9 mouse cellular contexts compared by ENCODE assay signal in the genomic region with DNA sequence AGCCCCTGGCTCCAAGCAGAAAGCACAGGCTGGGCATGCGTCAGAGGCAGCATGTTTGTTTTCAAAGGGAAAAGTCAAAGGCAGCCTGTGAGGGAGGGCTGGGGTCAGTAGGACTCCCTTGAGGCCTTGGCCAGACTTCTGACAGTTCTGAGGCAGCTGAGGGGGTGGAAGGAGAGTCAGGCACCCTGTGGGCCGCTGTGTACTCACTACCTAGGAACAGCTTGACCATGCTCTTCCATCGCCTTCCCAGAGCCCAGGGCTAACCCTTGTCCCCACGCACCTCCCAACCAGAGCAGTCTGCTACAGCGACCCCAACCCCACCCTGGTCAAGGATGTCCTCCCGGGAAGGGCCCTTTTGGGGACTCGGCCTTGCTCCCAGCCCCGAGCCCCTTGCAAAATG. TPM values are rescaled to one million over a fixed set of nuclear protein-coding genes. Genes with fewer than 3 reads are reported as not detected.
DNase-seq lines count a peak whose midpoint lies in the region; ATAC-seq and TF ChIP-seq lines count a peak whose summit lies in the region.
"Had no signal": no experiment of that assay in that cellular context is flagged by ENCODE, and none has a peak within 500 bp of the region (broad histone marks: within the 10 kb centered on the region; RNA-seq: fewer than 3 reads in every experiment).

No protein-coding gene starts in this region.

- 0 out of 2 replicates have a peak overlapping the region, but pooled peaks have one; percentile 73 for H3K9ac ChIP-seq in kidney, embryonic 14.5 days (ENCODE audit: low read depth, low read length)
- no peak overlapping the region for H3K9ac ChIP-seq in forebrain, embryonic 15.5 days (replicated peaks)
- H3K9ac ChIP-seq in limb, embryonic 12.5 days (replicated peaks) = peak overlapping the region; percentile 59

- peaks cover 50% of the 10 kb centered on the region for H3K36me3 ChIP-seq in kidney, embryonic 14.5 days (ENCODE audit: control insufficient read depth, insufficient read depth, low read length)
- peaks cover 23% of the 10 kb centered on the region; the same call in 1 of the 2 replicates for H3K36me3 ChIP-seq in forebrain, embryonic 15.5 days
- H3K36me3 ChIP-seq in limb, embryonic 12.5 days = peaks cover 56% of the 10 kb centered on the region
- peaks cover 3% of the 10 kb centered on the region for H3K36me3 ChIP-seq in myocyte (ENCODE audit: control insufficient read depth, insufficient read depth)

- no peak for ATAC-seq in kidney, embryonic 14.5 days (ENCODE audit: low FRiP score, low TSS enrichment)
- ATAC-seq in forebrain, embryonic 15.5 days (replicated peaks) = no peak
- no peak for ATAC-seq in limb, embryonic 12.5 days (ENCODE audit: insufficient number of reproducible peaks, insufficient read depth, low FRiP score, low TSS enrichment, low read depth)

- no peaks in the 10 kb centered on the region for H3K79me2 ChIP-seq in myocyte (ENCODE audit: control insufficient read depth, insufficient read depth)

- H3K4me3 ChIP-seq in kidney, embryonic 14.5 days (ENCODE audit: low read length) = peak overlapping the region; percentile 61; the same call in 1 of the 2 replicates
- no peak overlapping the region for H3K4me3 ChIP-seq in forebrain, embryonic 15.5 days
- peak overlapping the region; percentile 68 for H3K4me3 ChIP-seq in limb, embryonic 12.5 days (replicated peaks)
- H3K4me3 ChIP-seq in myocyte = peak overlapping the region; percentile 17

- no peaks in the 10 kb centered on the region for H3K27me3 ChIP-seq in kidney, embryonic 14.5 days (ENCODE audit: control insufficient read depth, insufficient read depth, low read length)
- no peaks in the 10 kb centered on the region for H3K27me3 ChIP-seq in forebrain, embryonic 15.5 days
- H3K27me3 ChIP-seq in limb, embryonic 12.5 days = no peaks in the 10 kb centered on the region; the same call in 1 of the 2 replicates
- H3K27me3 ChIP-seq in myocyte (ENCODE audit: control insufficient read depth, insufficient read depth, insufficient read length) = no peaks in the 10 kb centered on the region

- H3ac ChIP-seq in myocyte (ENCODE audit: control insufficient read depth, insufficient read length) = no peak overlapping the region

- no peak for DNase-seq in kidney, adult 9 months
- no peak for DNase-seq in cerebellum, postnatal 36 days
- no peak for DNase-seq in right cerebral cortex, postnatal 4 days
- no peak for DNase-seq in layer of hippocampus, adult 18-20 months (ENCODE audit: low spot score in 2 of 2)

- no peak for TF ChIP-seq POLR2A in myocyte (IDR thresholded peaks at IDR 0.05; ENCODE audit: insufficient read length, low read depth)

- peaks cover 37% of the 10 kb centered on the region for H3K4me1 ChIP-seq in kidney, embryonic 14.5 days (ENCODE audit: control insufficient read depth, insufficient read depth, low read length)
- H3K4me1 ChIP-seq in forebrain, embryonic 15.5 days = peaks cover 38% of the 10 kb centered on the region
- H3K4me1 ChIP-seq in limb, embryonic 12.5 days (replicated peaks) = peaks cover 48% of the 10 kb centered on the region

- 32% methylated on average over 8 of the region's 8 CpGs for WGBS in kidney, embryonic 14.5 days
- whole genome bisulfite sequencing in forebrain, embryonic 15.5 days = 49% methylated on average over 8 of the region's 8 CpGs
- WGBS in limb, embryonic 12.5 days = 55% methylated on average over 8 of the region's 8 CpGs

- H3K27ac ChIP-seq in kidney, embryonic 14.5 days (ENCODE audit: low read depth, low read length) = peak overlapping the region; percentile 76; the same call in 1 of the 2 replicates
- peak overlapping the region; percentile 56; the same call in 1 of the 2 replicates for H3K27ac ChIP-seq in forebrain, embryonic 15.5 days (replicated peaks)
- H3K27ac ChIP-seq in limb, embryonic 12.5 days = peak overlapping the region; percentile 87

- peak overlapping the region; percentile 93 for H3K4me2 ChIP-seq in kidney, embryonic 14.5 days (replicated peaks; ENCODE audit: low read depth, low read length)
- no peak overlapping the region for H3K4me2 ChIP-seq in forebrain, embryonic 15.5 days (replicated peaks)
- peak overlapping the region; percentile 96 for H3K4me2 ChIP-seq in limb, embryonic 12.5 days
- no peak overlapping the region for H3K4me2 ChIP-seq in myocyte (ENCODE audit: low read depth)

- H3K9me3 ChIP-seq in kidney, embryonic 14.5 days (ENCODE audit: control insufficient read depth, low read length) = no peaks in the 10 kb centered on the region
- no peaks in the 10 kb centered on the region for H3K9me3 ChIP-seq in forebrain, embryonic 15.5 days
- no peaks in the 10 kb centered on the region for H3K9me3 ChIP-seq in limb, embryonic 12.5 days

TF ChIP-seq in myocyte, 11 proteins besides CTCF, POLR2A, EP300 and RAD21:
- TF ChIP-seq MYOG (IDR thresholded peaks at IDR 0.05; ENCODE audit: control insufficient read depth in 1 of 3, insufficient read depth in 1 of 3, insufficient read length in 2 of 3, low read depth in 2 of 3) = no peak
- TF ChIP-seq POLR2AphosphoS2 (IDR thresholded peaks at IDR 0.05; ENCODE audit: insufficient read length, low read depth) = no peak
- TF ChIP-seq MYOD1 (IDR thresholded peaks at IDR 0.05; ENCODE audit: control insufficient read depth in 1 of 3, insufficient read length in 2 of 3, low read depth in 2 of 3) = no peak
- no peak for TF ChIP-seq CEBPB (IDR thresholded peaks at IDR 0.05; ENCODE audit: insufficient read depth, poor library complexity, severe bottlenecking)
- TF ChIP-seq SRF (IDR thresholded peaks at IDR 0.05; ENCODE audit: control insufficient read depth, insufficient read length, low read depth) = no peak
- TF ChIP-seq MAX (IDR thresholded peaks at IDR 0.05; ENCODE audit: low read depth) = no peak
- no peak for TF ChIP-seq USF1 (IDR thresholded peaks at IDR 0.05; ENCODE audit: low read depth)
- no peak for TF ChIP-seq TCF3 (IDR thresholded peaks at IDR 0.05; ENCODE audit: insufficient read length, low read depth)

RNA-seq across cellular contexts. Expression of a gene that starts 1.0 kb away (rescaled TPM):
- polyA plus RNA-seq in kidney, embryonic 14.5 days (2014; fragmentation: Nextera tagmentation; extraction: Ambion mirVana) = 102 and 118 TPM in 2 replicates
- polyA plus RNA-seq in forebrain, embryonic 15.5 days (2015; fragmentation: Nextera tagmentation; extraction: Ambion mirVana) = 116 TPM in 2 replicates
- 177 and 180 TPM in 2 replicates for polyA plus RNA-seq in limb, embryonic 12.5 days (2016; fragmentation: Nextera tagmentation; extraction: Ambion mirVana)
- polyA plus RNA-seq in myocyte (2012; fragmentation: generic; extraction: Trizol) = 40.4 TPM
- total RNA-seq in layer of hippocampus, adult 18-20 months (2021) = 10 to 100 TPM; 47.3 to 47.7 TPM

RNA-seq across cellular contexts. Expression of a gene that starts 15.5 kb away (rescaled TPM):
- 172 and 220 TPM in 2 replicates for polyA plus RNA-seq in kidney, embryonic 14.5 days (2014; fragmentation: Nextera tagmentation; extraction: Ambion mirVana)
- polyA plus RNA-seq in forebrain, embryonic 15.5 days (2015; fragmentation: Nextera tagmentation; extraction: Ambion mirVana) = 114 TPM in 2 replicates
- 137 and 151 TPM in 2 replicates for polyA plus RNA-seq in limb, embryonic 12.5 days (2016; fragmentation: Nextera tagmentation; extraction: Ambion mirVana)
- 133 TPM for polyA plus RNA-seq in myocyte (2012; fragmentation: generic; extraction: Trizol)
- 100 to 1,000 TPM; 272 to 279 TPM for total RNA-seq in layer of hippocampus, adult 18-20 months (2021)

RNA-seq across cellular contexts. Expression of a gene that starts 22.8 kb away (rescaled TPM):
- polyA plus RNA-seq in kidney, embryonic 14.5 days (2014; fragmentation: Nextera tagmentation; extraction: Ambion mirVana) = 1.1 and 1.4 TPM in 2 replicates
- polyA plus RNA-seq in forebrain, embryonic 15.5 days (2015; fragmentation: Nextera tagmentation; extraction: Ambion mirVana) = 0.74 and 1.3 TPM in 2 replicates
- polyA plus RNA-seq in limb, embryonic 12.5 days (2016; fragmentation: Nextera tagmentation; extraction: Ambion mirVana) = 0.76 and 1.2 TPM in 2 replicates
- not detected for polyA plus RNA-seq in myocyte (2012; fragmentation: generic; extraction: Trizol)
- total RNA-seq in layer of hippocampus, adult 18-20 months (2021) = under 1 TPM; 0.33 to 0.37 TPM

RNA-seq across cellular contexts. Expression of a gene that starts 39.1 kb away (rescaled TPM):
- 0.31 and 0.41 TPM in 2 replicates for polyA plus RNA-seq in kidney, embryonic 14.5 days (2014; fragmentation: Nextera tagmentation; extraction: Ambion mirVana)
- not detected in 2 replicates for polyA plus RNA-seq in forebrain, embryonic 15.5 days (2015; fragmentation: Nextera tagmentation; extraction: Ambion mirVana)
- polyA plus RNA-seq in limb, embryonic 12.5 days (2016; fragmentation: Nextera tagmentation; extraction: Ambion mirVana) = 0.15 TPM in 1 of 2 replicates, not detected in the other
- 54.1 TPM for polyA plus RNA-seq in myocyte (2012; fragmentation: generic; extraction: Trizol)
- total RNA-seq in layer of hippocampus, adult 18-20 months (2021) = not detected
- total RNA-seq: left cerebral cortex, postnatal 25 days had no signal

RNA-seq across cellular contexts. Expression of a gene that starts 53.9 kb away (rescaled TPM):
- polyA plus RNA-seq in kidney, embryonic 14.5 days (2014; fragmentation: Nextera tagmentation; extraction: Ambion mirVana) = 12.9 and 22.4 TPM in 2 replicates
- polyA plus RNA-seq in forebrain, embryonic 15.5 days (2015; fragmentation: Nextera tagmentation; extraction: Ambion mirVana) = 17.4 and 19.2 TPM in 2 replicates
- polyA plus RNA-seq in limb, embryonic 12.5 days (2016; fragmentation: Nextera tagmentation; extraction: Ambion mirVana) = 18.7 and 21.2 TPM in 2 replicates
- polyA plus RNA-seq in myocyte (2012; fragmentation: generic; extraction: Trizol) = 12.7 TPM
- total RNA-seq in layer of hippocampus, adult 18-20 months (2021) = 10 to 100 TPM; 18.9 to 21.8 TPM

Comparison
In these comparisons a context has a peak if more than half of its experiments do, and no peak if none do; other contexts are left out.
1. H3K4me2 ChIP-seq: peak in kidney, embryonic 14.5 days (single experiment) and limb, embryonic 12.5 days (single experiment); none in forebrain, embryonic 15.5 days (single experiment) and myocyte (single experiment).
2. Peak in every context shown above with its lines, with median percentiles within 50 percentile points of each other: H3K27ac ChIP-seq.